In the genomic region with DNA sequence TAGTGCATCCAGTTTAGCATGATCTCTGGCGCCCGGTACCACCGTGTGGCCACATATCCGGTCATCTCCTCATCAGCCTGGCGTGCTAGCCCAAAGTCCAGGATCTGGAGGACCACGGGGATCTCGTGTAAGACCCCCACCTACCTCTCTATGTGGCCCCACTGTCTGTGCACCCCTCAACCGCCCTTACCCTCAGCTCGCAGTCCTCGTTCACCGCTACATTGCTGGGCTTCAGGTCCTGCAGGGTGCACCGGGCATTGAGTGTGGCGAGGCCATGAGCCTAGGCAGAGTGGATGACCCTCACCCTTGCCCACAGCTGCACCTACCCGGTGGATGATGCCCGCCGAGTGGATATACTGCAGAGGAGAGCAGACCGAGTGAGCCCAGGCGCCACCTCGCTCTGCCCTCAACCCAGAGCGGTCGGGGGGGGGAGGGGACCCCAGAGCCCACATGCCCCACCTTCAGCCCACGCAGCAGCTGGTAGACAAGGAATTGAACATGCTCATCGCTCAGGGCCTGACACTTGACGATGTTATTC, we compare ENCODE assay signal across 8 mouse cellular contexts. TPM values are rescaled to one million over a fixed set of nuclear protein-coding genes. Genes with fewer than 3 reads are reported as not detected.
DNase-seq lines count a peak whose midpoint lies in the region; ATAC-seq and TF ChIP-seq lines count a peak whose summit lies in the region.
"Had no signal": no experiment of that assay in that cellular context is flagged by ENCODE, and none has a peak within 500 bp of the region (broad histone marks: within the 10 kb centered on the region; RNA-seq: fewer than 3 reads in every experiment).

No protein-coding gene starts in this region.

- TF ChIP-seq CTCF in hindbrain, postnatal 0 days (IDR thresholded peaks at IDR 0.05; ENCODE audit: low read depth) = no peak

- WGBS in liver, embryonic 12.5 days (ENCODE audit: insufficient replicate concordance) = 58% methylated on average over 24 of the region's 24 CpGs
- 79% methylated on average over 24 of the region's 24 CpGs for WGBS in forebrain, embryonic 12.5 days
- 81% methylated on average over 24 of the region's 24 CpGs for WGBS in hindbrain, postnatal 0 days
- 81% methylated on average over 24 of the region's 24 CpGs for WGBS in neural tube, embryonic 14.5 days

- H3K4me3 ChIP-seq in liver, embryonic 12.5 days = no peak overlapping the region
- no peak overlapping the region for H3K4me3 ChIP-seq in forebrain, embryonic 12.5 days (replicated peaks)
- peak overlapping the region; percentile 37 for H3K4me3 ChIP-seq in hindbrain, postnatal 0 days (ENCODE audit: low read length)
- peak overlapping the region; percentile 79 for H3K4me3 ChIP-seq in neural tube, embryonic 14.5 days (ENCODE audit: low read depth, low read length)

- H3K36me3 ChIP-seq in liver, embryonic 12.5 days = no peaks in the 10 kb centered on the region
- H3K36me3 ChIP-seq in forebrain, embryonic 12.5 days (replicated peaks) = peaks cover 37% of the 10 kb centered on the region
- no peaks in the 10 kb centered on the region for H3K36me3 ChIP-seq in hindbrain, postnatal 0 days (ENCODE audit: insufficient read depth, low read length)
- H3K36me3 ChIP-seq in neural tube, embryonic 14.5 days (ENCODE audit: control insufficient read depth, insufficient read depth, low read length) = 0 out of 2 replicates have a peak, but pooled peaks cover 9% of the 10 kb centered on the region

- peaks cover 23% of the 10 kb centered on the region for H3K4me1 ChIP-seq in liver, embryonic 12.5 days
- peaks cover 43% of the 10 kb centered on the region for H3K4me1 ChIP-seq in forebrain, embryonic 12.5 days
- peaks cover 20% of the 10 kb centered on the region for H3K4me1 ChIP-seq in hindbrain, postnatal 0 days (ENCODE audit: insufficient read depth, low read length)
- peaks cover 24% of the 10 kb centered on the region for H3K4me1 ChIP-seq in neural tube, embryonic 14.5 days (ENCODE audit: control insufficient read depth, insufficient read depth, low read length)

- H3K27me3 ChIP-seq in liver, embryonic 12.5 days (replicated peaks) = peaks cover 100% of the 10 kb centered on the region
- peaks cover 24% of the 10 kb centered on the region for H3K27me3 ChIP-seq in forebrain, embryonic 12.5 days
- no peaks in the 10 kb centered on the region for H3K27me3 ChIP-seq in hindbrain, postnatal 0 days (ENCODE audit: insufficient read depth, low read length)
- 0 out of 2 replicates have a peak, but pooled peaks cover 2% of the 10 kb centered on the region for H3K27me3 ChIP-seq in neural tube, embryonic 14.5 days (ENCODE audit: control insufficient read depth, insufficient read depth, low read length)
- H3K27me3 ChIP-seq: Patski had no signal

- H3K27ac ChIP-seq in liver, embryonic 12.5 days = no peak overlapping the region
- H3K27ac ChIP-seq in forebrain, embryonic 12.5 days = no peak overlapping the region
- no peak overlapping the region for H3K27ac ChIP-seq in hindbrain, postnatal 0 days
- no peak overlapping the region for H3K27ac ChIP-seq in neural tube, embryonic 14.5 days (ENCODE audit: low read depth, low read length)

- H3K9ac ChIP-seq in liver, embryonic 12.5 days = no peak overlapping the region
- no peak overlapping the region for H3K9ac ChIP-seq in forebrain, embryonic 12.5 days
- H3K9ac ChIP-seq in hindbrain, postnatal 0 days (replicated peaks; ENCODE audit: low read length) = no peak overlapping the region
- H3K9ac ChIP-seq in neural tube, embryonic 14.5 days (replicated peaks; ENCODE audit: low read depth, low read length) = no peak overlapping the region

- H3K9me3 ChIP-seq in liver, embryonic 12.5 days (replicated peaks) = no peaks in the 10 kb centered on the region
- H3K9me3 ChIP-seq in forebrain, embryonic 12.5 days = no peaks in the 10 kb centered on the region
- no peaks in the 10 kb centered on the region for H3K9me3 ChIP-seq in hindbrain, postnatal 0 days (ENCODE audit: low read length)
- no peaks in the 10 kb centered on the region for H3K9me3 ChIP-seq in neural tube, embryonic 14.5 days (ENCODE audit: control insufficient read depth, low read length)

- no peak for DNase-seq in liver
- no peak for DNase-seq in hindbrain, postnatal 0 days (ENCODE audit: low spot score)
- no peak for DNase-seq in embryo, embryonic 10 days (ENCODE audit: low spot score)
- DNase-seq in adrenal gland, adult 18-20 months (ENCODE audit: low spot score in 2 of 2) = no peak

- H3K4me2 ChIP-seq in liver, embryonic 12.5 days = peak overlapping the region; percentile 50; the same call in 1 of the 2 replicates
- H3K4me2 ChIP-seq in forebrain, embryonic 12.5 days = peak overlapping the region; percentile 79
- peak overlapping the region; percentile 81 for H3K4me2 ChIP-seq in hindbrain, postnatal 0 days (ENCODE audit: low read depth, low read length)
- H3K4me2 ChIP-seq in neural tube, embryonic 14.5 days (ENCODE audit: low read depth, low read length) = peak overlapping the region; percentile 87

- no peak for ATAC-seq in liver, embryonic 12.5 days
- ATAC-seq in forebrain, embryonic 12.5 days (ENCODE audit: low FRiP score) = no peak
- ATAC-seq in hindbrain, postnatal 0 days = no peak
- no peak for ATAC-seq in neural tube, embryonic 14.5 days (ENCODE audit: low read depth)
- ATAC-seq: Patski had no signal

RNA-seq across cellular contexts. Expression of a gene that starts 3.5 kb away (rescaled TPM):
- 1.8 TPM in 2 replicates for polyA plus RNA-seq in liver, embryonic 12.5 days (2016; fragmentation: Nextera tagmentation; extraction: Ambion mirVana)
- polyA plus RNA-seq in forebrain, embryonic 12.5 days (2016; fragmentation: Nextera tagmentation; extraction: Ambion mirVana) = 46.9 and 47.4 TPM in 2 replicates
- 19.7 and 30.6 TPM in 2 replicates for total RNA-seq in hindbrain, postnatal 0 days (2014; rRNA removed)
- polyA plus RNA-seq in hindbrain, postnatal 0 days (2015; fragmentation: Nextera tagmentation; extraction: Ambion mirVana) = 15.8 and 17.8 TPM in 2 replicates
- polyA plus RNA-seq in neural tube, embryonic 14.5 days (2014; fragmentation: Nextera tagmentation; extraction: Ambion mirVana) = 24.9 and 32.9 TPM in 2 replicates
- 1 to 10 TPM; 3.7 to 3.8 TPM for total RNA-seq in adrenal gland, adult 18-20 months (2021)

RNA-seq across cellular contexts. Expression of a gene that starts 5.4 kb away (rescaled TPM):
- 2.3 and 2.7 TPM in 2 replicates for polyA plus RNA-seq in liver, embryonic 12.5 days (2016; fragmentation: Nextera tagmentation; extraction: Ambion mirVana)
- polyA plus RNA-seq in forebrain, embryonic 12.5 days (2016; fragmentation: Nextera tagmentation; extraction: Ambion mirVana) = 14.2 and 16.7 TPM in 2 replicates
- total RNA-seq in hindbrain, postnatal 0 days (2014; rRNA removed) = 3.3 and 4.8 TPM in 2 replicates
- polyA plus RNA-seq in hindbrain, postnatal 0 days (2015; fragmentation: Nextera tagmentation; extraction: Ambion mirVana) = 2.6 and 5.1 TPM in 2 replicates
- 2.9 and 5.2 TPM in 2 replicates for polyA plus RNA-seq in neural tube, embryonic 14.5 days (2014; fragmentation: Nextera tagmentation; extraction: Ambion mirVana)
- 1 to 10 TPM; 8.4 to 9.6 TPM for total RNA-seq in adrenal gland, adult 18-20 months (2021)

RNA-seq across cellular contexts. Expression of a gene that starts 17.4 kb away (rescaled TPM):
- 12.8 and 15.3 TPM in 2 replicates for polyA plus RNA-seq in liver, embryonic 12.5 days (2016; fragmentation: Nextera tagmentation; extraction: Ambion mirVana)
- 20.5 TPM in 2 replicates for polyA plus RNA-seq in forebrain, embryonic 12.5 days (2016; fragmentation: Nextera tagmentation; extraction: Ambion mirVana)
- 23.5 and 27.1 TPM in 2 replicates for total RNA-seq in hindbrain, postnatal 0 days (2014; rRNA removed)
- polyA plus RNA-seq in hindbrain, postnatal 0 days (2015; fragmentation: Nextera tagmentation; extraction: Ambion mirVana) = 19.0 and 19.8 TPM in 2 replicates
- 22.1 and 24.9 TPM in 2 replicates for polyA plus RNA-seq in neural tube, embryonic 14.5 days (2014; fragmentation: Nextera tagmentation; extraction: Ambion mirVana)
- total RNA-seq in adrenal gland, adult 18-20 months (2021) = 10 to 100 TPM; 11.4 to 12.4 TPM

RNA-seq across cellular contexts. Expression of a gene that starts 23.0 kb away (rescaled TPM):
- polyA plus RNA-seq in liver, embryonic 12.5 days (2016; fragmentation: Nextera tagmentation; extraction: Ambion mirVana) = 11.8 and 12.7 TPM in 2 replicates
- 27.4 and 27.7 TPM in 2 replicates for polyA plus RNA-seq in forebrain, embryonic 12.5 days (2016; fragmentation: Nextera tagmentation; extraction: Ambion mirVana)
- total RNA-seq in hindbrain, postnatal 0 days (2014; rRNA removed) = 50.0 and 54.7 TPM in 2 replicates
- polyA plus RNA-seq in hindbrain, postnatal 0 days (2015; fragmentation: Nextera tagmentation; extraction: Ambion mirVana) = 10.6 and 11.5 TPM in 2 replicates
- 18.3 and 21.4 TPM in 2 replicates for polyA plus RNA-seq in neural tube, embryonic 14.5 days (2014; fragmentation: Nextera tagmentation; extraction: Ambion mirVana)
- 10 to 100 TPM; 10.8 to 13.0 TPM for total RNA-seq in adrenal gland, adult 18-20 months (2021)

RNA-seq across cellular contexts. Expression of a gene that starts 34.7 kb away (rescaled TPM):
- 38.5 and 38.8 TPM in 2 replicates for polyA plus RNA-seq in liver, embryonic 12.5 days (2016; fragmentation: Nextera tagmentation; extraction: Ambion mirVana)
- polyA plus RNA-seq in forebrain, embryonic 12.5 days (2016; fragmentation: Nextera tagmentation; extraction: Ambion mirVana) = 174 and 182 TPM in 2 replicates
- total RNA-seq in hindbrain, postnatal 0 days (2014; rRNA removed) = 239 and 274 TPM in 2 replicates
- 64.1 and 64.7 TPM in 2 replicates for polyA plus RNA-seq in hindbrain, postnatal 0 days (2015; fragmentation: Nextera tagmentation; extraction: Ambion mirVana)
- polyA plus RNA-seq in neural tube, embryonic 14.5 days (2014; fragmentation: Nextera tagmentation; extraction: Ambion mirVana) = 66.4 and 100 TPM in 2 replicates
- 100 to 1,000 TPM in 1 of 2 experiments, 10 to 100 TPM in 1; 84.0 to 113 TPM for total RNA-seq in adrenal gland, adult 18-20 months (2021)

Comparison
In these comparisons a context has a peak if more than half of its experiments do, and no peak if none do; other contexts are left out.
1. H3K4me3 ChIP-seq: peak in hindbrain, postnatal 0 days (single experiment) and neural tube, embryonic 14.5 days (single experiment); none in liver, embryonic 12.5 days (single experiment) and forebrain, embryonic 12.5 days (single experiment).
2. Peak in every context shown above with its lines, with median percentiles within 50 percentile points of each other: H3K4me2 ChIP-seq.